Mouse (Mus musculus): ENCODE measurements around the gene Lta. TPM values are rescaled to one million over a fixed set of nuclear protein-coding genes. Genes with fewer than 3 reads are reported as not detected.

The Lta gene
- polyA plus RNA-seq, 1 experiment: 4.4 TPM

DNA sequence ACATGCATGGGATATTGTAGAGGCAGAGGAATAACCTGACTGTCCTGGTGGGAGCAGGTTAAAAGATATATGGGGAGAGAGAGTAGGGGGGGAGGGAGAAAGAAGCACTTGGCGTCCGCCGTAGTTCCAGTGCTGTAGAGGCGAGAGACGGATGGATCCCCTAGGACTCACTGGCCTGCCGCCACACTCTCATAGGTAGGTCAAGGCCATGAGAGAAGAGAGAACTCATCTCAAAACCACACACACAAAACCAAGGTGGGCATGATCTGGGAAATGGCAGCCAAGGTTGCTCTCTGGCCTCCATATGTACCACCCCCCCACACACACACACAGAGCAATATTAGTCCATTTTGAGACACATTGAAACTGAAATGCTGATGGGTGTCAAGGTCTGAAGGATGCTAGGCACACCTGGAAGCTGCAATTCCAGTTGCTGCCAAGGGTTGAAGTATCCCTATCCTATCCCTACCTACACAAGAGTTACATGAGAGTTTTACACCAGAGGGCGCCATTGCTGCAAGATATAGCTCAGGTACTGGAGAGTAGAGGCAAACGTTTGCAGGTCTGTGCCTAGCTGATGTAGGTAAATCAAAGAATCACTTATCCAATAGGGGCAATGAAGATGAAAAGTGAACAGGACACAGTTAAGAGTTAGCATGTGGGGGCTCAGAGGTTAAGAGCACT is 38.7 kb downstream of the Lta start:
- H3K27ac ChIP-seq (ENCODE audit: control insufficient read depth, insufficient read depth, low read depth, low read length, poor library complexity): no peak overlapping the region
- no peak overlapping the region for H3K4me3 ChIP-seq (replicated peaks; ENCODE audit: control insufficient read depth, low read depth, low read length)
- 70% methylated on average over 8 of the region's 8 CpGs for WGBS
- TF ChIP-seq CTCF (IDR thresholded peaks at IDR 0.05; ENCODE audit: control insufficient read depth, insufficient read depth, low read length) (peak; percentile 43; the same call in 1 of the 2 replicates), POLR2A (IDR thresholded peaks at IDR 0.05; ENCODE audit: borderline replicate concordance, control insufficient read depth, low read depth, low read length) (no peak)
- H3K4me1 ChIP-seq (ENCODE audit: control insufficient read depth, insufficient read depth, low read length): peaks cover 4% of the 10 kb centered on the region; the same call in 1 of the 2 replicates

DNA sequence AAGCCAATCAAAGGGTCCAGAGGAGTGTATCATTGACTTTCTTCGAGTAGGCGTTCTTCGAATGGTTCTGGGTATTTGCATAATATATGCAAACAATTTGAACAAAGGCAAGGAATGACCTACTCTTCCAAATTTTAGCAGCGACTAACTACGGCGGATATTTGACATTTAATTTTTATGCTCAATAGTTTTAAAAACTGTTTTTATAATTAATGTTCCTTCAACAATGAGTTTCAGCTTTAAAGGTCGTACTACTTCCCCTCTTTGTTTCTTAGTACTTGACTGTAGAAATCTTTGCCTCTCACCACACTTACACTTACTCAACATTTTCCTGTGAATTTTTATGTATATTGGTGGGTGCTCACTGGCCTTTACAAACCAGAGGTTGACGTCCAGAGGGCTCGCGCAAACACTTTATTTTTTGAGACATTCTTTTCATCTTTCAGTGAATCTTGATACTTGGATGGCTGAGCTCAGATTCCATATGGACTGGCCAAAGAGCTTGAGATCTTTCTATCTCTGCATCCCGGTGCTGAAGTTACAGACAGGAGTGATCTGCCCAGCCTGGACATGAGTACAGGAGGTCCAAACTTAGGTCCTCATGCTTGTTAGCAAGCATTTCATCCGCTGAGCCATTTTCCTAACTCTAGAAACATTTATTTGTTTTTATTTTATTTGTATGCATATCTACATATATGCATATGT is 39.5 kb downstream of the Lta start:
- Histone ChIP-seq H3K4me3 (replicated peaks; ENCODE audit: control insufficient read depth, low read depth, low read length) (peak overlapping the region; percentile 81), H3K27ac (ENCODE audit: control insufficient read depth, insufficient read depth, low read depth, low read length, poor library complexity) (peak overlapping the region; percentile 96), H3K4me1 (ENCODE audit: control insufficient read depth, insufficient read depth, low read length) (peaks cover 4% of the 10 kb centered on the region; the same call in 1 of the 2 replicates)
- WGBS: 21% methylated on average over 12 of the region's 12 CpGs
- no peak for TF ChIP-seq POLR2A (IDR thresholded peaks at IDR 0.05; ENCODE audit: borderline replicate concordance, control insufficient read depth, low read depth, low read length)
- TF ChIP-seq CTCF (IDR thresholded peaks at IDR 0.05; ENCODE audit: control insufficient read depth, insufficient read depth, low read length): no peak

DNA sequence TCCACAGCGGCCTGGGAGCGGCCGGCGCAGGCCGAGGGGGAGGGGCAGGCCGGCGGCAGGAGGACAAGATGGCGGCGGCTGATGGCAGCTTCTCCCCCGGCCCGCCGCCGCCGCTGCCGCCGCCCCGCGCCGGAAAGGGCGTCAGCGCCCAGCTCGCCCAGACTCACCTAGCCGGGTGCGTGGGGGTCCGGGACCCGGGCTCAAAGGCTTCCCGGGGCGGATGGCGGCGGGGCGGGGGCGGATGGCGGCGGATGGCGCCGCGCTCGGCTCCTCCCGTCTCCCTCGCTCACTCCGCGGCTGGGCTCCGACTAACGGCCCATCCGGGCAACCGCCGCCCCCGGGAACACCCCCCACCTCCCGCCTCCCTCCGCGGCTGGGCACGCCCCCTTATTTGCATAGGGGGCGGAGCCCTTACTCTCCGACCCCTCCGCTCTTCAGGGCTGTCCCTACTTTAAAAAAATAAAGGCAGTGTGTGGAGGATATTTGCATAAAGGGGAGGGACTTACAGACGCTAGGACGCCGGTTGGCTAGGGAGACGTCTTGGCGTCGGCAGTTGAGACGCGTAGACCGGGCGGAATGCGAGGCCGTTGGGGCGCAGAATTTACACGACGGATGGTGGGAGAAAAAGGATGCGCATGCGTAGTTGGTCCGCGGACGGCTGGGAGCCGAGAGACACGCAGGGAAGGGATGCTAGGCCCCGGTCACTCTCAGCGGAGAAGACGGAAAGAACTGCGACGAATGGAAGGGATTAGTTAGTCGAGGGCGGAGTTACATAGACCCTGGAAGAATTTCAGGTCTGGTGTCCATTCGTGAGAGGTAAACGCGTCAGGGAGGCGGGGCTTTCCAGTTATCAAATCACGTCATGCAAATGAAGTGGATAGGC is 40.3 kb downstream of the Lta start, which contains the start of gene Prrc2a:
Gene Prrc2a (minus strand): TSS at position 330 of the 883 bp plus-strand sequence.
- peaks cover 4% of the 10 kb centered on the region; the same call in 1 of the 2 replicates for H3K4me1 ChIP-seq (ENCODE audit: control insufficient read depth, insufficient read depth, low read length)
- TF ChIP-seq POLR2A (IDR thresholded peaks at IDR 0.05; ENCODE audit: borderline replicate concordance, control insufficient read depth, low read depth, low read length) (peak; percentile 77; the same call in 1 of the 2 replicates), CTCF (IDR thresholded peaks at IDR 0.05; ENCODE audit: control insufficient read depth, insufficient read depth, low read length) (peak; percentile 7; the same call in 1 of the 2 replicates)
- WGBS: under 1% methylated on average over 81 of the region's 89 CpGs
- peak within 1 kb of the TSS; percentile 96 for H3K27ac ChIP-seq (ENCODE audit: control insufficient read depth, insufficient read depth, low read depth, low read length, poor library complexity)
- H3K4me3 ChIP-seq (replicated peaks; ENCODE audit: control insufficient read depth, low read depth, low read length): peak within 1 kb of the TSS; percentile 81

DNA sequence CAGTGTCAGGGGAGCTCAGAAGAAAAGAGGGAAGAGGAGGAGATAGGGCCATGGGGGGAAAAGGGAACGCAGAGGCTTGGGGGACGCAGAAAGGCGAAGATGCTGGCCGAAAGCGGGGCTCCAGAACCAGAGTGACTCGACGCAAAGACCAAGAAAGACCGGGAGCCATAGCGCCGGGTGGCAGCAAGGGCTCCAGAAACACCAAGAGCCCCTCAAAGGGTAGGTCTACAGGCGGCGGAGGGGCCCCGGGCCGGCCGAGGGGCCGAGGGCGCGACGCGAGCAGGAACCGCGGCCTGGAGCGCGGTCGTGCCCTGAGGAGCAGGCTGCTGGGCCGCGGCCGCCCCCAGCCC is 41.0 kb downstream of the Lta start:
- TF ChIP-seq POLR2A (IDR thresholded peaks at IDR 0.05; ENCODE audit: borderline replicate concordance, control insufficient read depth, low read depth, low read length): no peak
- no peak for TF ChIP-seq CTCF (IDR thresholded peaks at IDR 0.05; ENCODE audit: control insufficient read depth, insufficient read depth, low read length)
- peak overlapping the region; percentile 73 for H3K4me3 ChIP-seq (replicated peaks; ENCODE audit: control insufficient read depth, low read depth, low read length)
- peak overlapping the region; percentile 95 for H3K27ac ChIP-seq (ENCODE audit: control insufficient read depth, insufficient read depth, low read depth, low read length, poor library complexity)
- under 1% methylated on average over 28 of the region's 28 CpGs for WGBS
- peaks cover 4% of the 10 kb centered on the region; the same call in 1 of the 2 replicates for H3K4me1 ChIP-seq (ENCODE audit: control insufficient read depth, insufficient read depth, low read length)

DNA sequence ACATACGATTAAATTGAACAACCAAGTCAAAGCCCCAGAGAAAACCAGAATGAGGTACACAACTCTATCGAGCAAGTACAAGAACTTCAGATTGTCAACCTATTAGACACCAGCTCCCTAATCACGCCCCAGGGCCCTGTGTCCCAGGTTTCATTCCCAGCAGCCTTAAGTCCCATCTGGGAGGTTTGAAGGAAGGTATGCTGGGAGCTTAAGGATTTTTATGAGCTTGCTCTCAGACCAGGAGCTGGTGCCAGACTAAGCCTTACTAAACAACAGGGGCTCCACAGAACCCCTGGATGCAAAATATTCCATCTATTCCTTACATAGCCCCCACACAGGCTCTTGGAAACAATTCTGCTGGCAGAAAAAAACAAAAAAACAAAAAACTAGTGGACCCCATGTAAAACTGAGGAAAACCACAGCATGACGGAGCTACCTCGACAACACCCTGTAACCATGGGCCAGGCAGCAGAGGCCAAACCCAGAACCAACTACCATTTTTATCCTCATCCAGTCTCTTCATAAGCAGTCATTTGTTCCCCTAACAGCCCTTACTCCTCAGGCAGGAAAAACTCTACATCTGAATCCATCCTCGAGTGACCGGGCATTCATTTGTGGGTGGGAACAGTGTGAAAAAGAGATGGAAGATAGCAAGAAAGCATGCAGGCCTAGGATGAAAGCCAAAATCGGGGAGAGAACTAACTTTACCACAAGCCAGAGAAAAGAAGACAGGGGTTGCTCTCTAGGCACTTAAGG is 41.6 kb downstream of the Lta start:
- Histone ChIP-seq H3K27ac (ENCODE audit: control insufficient read depth, insufficient read depth, low read depth, low read length, poor library complexity) (peak overlapping the region; percentile 95; the same call in 1 of the 2 replicates), H3K4me1 (ENCODE audit: control insufficient read depth, insufficient read depth, low read length) (peaks cover 4% of the 10 kb centered on the region; the same call in 1 of the 2 replicates), H3K4me3 (replicated peaks; ENCODE audit: control insufficient read depth, low read depth, low read length) (peak overlapping the region; percentile 73)
- TF ChIP-seq POLR2A (IDR thresholded peaks at IDR 0.05; ENCODE audit: borderline replicate concordance, control insufficient read depth, low read depth, low read length) (no peak), CTCF (IDR thresholded peaks at IDR 0.05; ENCODE audit: control insufficient read depth, insufficient read depth, low read length) (no peak)
- 6% methylated on average over 8 of the region's 8 CpGs for WGBS

DNA sequence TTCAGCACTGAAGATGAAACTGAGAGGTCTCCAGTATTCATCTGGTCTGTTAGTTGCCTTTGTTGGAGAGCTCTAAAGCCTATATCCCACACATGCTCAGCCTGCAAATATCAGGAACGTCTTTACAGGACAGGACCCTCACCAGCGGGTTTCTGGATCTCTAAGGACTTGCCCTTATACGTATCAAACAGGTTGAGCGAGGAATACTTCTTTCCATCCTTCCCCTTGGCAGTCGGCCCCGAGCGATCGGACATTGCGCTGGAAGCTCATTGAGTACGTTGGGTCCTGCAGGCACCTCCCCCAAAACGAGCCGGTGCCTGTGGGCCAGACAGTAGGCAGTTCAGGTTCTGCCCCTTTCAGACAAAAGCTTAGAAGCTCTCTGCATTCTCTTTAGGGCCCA is 42.4 kb downstream of the Lta start:
- TF ChIP-seq CTCF (IDR thresholded peaks at IDR 0.05; ENCODE audit: control insufficient read depth, insufficient read depth, low read length) (no peak), POLR2A (IDR thresholded peaks at IDR 0.05; ENCODE audit: borderline replicate concordance, control insufficient read depth, low read depth, low read length) (no peak)
- H3K4me1 ChIP-seq (ENCODE audit: control insufficient read depth, insufficient read depth, low read length): peaks cover 4% of the 10 kb centered on the region; the same call in 1 of the 2 replicates
- no peak overlapping the region for H3K4me3 ChIP-seq (replicated peaks; ENCODE audit: control insufficient read depth, low read depth, low read length)
- no peak overlapping the region for H3K27ac ChIP-seq (ENCODE audit: control insufficient read depth, insufficient read depth, low read depth, low read length, poor library complexity)
- 42% methylated on average over 12 of the region's 12 CpGs for WGBS

DNA sequence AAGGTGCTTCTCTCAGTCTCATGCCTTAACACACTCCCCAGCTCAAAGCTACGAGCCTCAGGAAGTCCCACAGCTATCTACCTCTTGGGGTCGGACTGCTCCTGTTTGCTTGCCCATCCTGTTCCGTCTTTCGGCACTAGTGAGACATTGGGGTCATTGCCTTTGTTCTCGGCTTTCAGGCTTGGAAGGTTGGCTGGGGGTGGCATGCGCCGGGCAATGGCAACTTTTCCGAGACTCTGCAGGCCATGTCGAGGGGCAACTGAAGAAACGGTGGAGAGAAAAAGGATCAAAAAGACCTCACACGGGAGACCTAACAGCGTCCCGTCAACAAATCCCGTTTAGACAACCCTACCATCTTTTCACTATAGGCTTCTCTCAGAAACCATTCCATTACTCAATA is 43.0 kb downstream of the Lta start:
- Histone ChIP-seq H3K4me3 (replicated peaks; ENCODE audit: control insufficient read depth, low read depth, low read length) (no peak overlapping the region), H3K27ac (ENCODE audit: control insufficient read depth, insufficient read depth, low read depth, low read length, poor library complexity) (no peak overlapping the region), H3K4me1 (ENCODE audit: control insufficient read depth, insufficient read depth, low read length) (peaks cover 4% of the 10 kb centered on the region; the same call in 1 of the 2 replicates)
- TF ChIP-seq CTCF (IDR thresholded peaks at IDR 0.05; ENCODE audit: control insufficient read depth, insufficient read depth, low read length): no peak
- TF ChIP-seq POLR2A (IDR thresholded peaks at IDR 0.05; ENCODE audit: borderline replicate concordance, control insufficient read depth, low read depth, low read length): no peak
- WGBS: 79% methylated on average over 14 of the region's 14 CpGs
